Mouse (Mus musculus): Measurements from ENCODE around the gene Gm20547.
"Not testable (repeated sequence)": the region's sequence is repeated elsewhere in the genome, so short reads cannot be mapped to it uniquely, and the experiment has no call there.

Gm20547 gene

GRCm38 (mm10) chr17:34849722-34850516 is 31.9 kb downstream of the Gm20547 start, which contains the start of the genes Skiv2l and Nelfe:
Skiv2l (minus strand) TSS chr17:34850210.
Nelfe (plus strand) TSS chr17:34850391.
- peak; percentile 96 to 97 for DNase-seq

DNA sequence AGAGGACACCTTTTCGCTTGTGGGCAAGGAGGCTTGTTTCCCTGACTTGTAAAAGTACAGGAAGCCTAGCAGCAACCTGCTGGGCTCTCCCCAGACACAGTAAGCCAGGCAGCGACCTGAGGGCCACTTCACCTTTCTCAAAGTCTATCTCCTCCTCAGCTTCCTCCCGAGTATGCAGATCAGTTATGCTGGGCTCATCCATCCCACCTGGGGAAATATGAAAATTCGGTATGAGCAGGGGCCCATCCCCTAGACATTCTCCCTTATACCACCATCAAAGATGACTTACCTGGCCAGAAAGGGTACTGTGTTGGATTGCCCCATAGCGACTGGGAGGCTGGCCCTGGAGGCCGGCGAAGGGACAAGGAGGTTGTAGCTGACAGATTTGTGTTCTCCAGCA is 34.2 kb downstream of the Gm20547 start:
- DNase-seq = no peak

GRCm38 (mm10) chr17:34847192-34847591 is 34.6 kb downstream of the Gm20547 start:
- no peak for DNase-seq

DNA sequence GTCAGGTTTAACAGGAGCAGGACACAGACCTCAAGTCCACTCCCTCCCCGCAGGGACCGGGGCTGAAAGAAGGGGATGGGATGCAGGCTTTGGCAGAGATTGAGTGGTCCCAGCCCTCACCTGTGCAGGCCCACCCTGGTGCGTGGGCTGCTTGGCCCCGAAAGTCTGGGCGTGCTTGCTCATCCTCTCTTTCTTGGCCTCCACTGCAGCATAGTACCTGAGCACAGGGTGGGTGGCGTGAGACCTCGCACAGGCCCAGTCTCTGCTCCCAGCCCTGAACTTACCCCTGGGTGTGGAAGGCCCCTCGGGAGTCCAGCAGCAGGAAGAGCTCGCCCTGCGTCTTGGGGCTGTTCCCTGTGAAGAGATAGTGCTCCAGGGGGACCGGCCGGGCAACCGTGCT is 37.0 kb downstream of the Gm20547 start:
- DNase-seq = no peak

GRCm38 (mm10) chr17:34840736-34841307 is 41.0 kb downstream of the Gm20547 start:
- no peak for DNase-seq

- DNase-seq = no peak
Observed at GRCm38 (mm10) chr17:34838785-34839184, 43.1 kb downstream of the Gm20547 start.

DNA sequence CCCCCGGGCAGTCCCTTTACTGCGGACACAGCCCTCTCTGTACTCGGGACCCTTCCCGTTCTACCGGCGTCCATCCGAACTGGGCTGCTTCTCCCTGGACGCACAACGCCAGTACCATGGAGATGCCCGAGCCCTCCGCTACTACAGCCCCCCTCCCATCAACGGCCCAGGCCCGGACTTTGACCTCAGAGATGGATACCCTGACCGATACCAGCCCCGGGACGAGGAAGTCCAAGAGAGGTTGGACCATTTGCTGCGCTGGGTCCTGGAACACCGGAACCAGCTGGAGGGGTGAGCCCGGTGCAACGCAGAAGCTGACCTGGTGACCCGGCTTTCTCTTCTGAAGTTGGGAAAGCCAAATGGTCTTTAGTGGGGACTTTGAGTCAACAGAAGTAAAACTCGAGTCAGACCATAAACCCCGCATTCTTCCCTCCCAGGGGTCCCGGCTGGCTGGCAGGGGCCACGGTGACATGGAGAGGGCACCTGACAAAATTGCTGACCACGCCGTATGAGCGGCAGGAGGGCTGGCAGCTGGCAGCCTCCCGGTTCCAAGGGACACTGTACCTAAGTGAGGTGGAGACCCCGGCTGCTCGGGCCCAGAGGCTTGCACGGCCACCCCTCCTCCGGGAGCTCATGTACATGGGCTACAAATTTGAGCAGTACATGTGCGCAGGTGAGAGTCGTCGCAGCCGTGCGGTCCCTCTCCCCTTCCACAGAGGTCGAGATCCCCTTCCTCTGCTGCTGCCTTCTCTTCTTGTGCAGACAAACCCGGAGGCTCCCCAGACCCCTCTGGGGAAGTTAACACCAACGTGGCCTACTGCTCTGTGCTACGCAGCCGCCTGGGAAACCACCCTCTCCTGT is 44.1 kb downstream of the Gm20547 start:
- peak in 1 of 2 experiments; percentile 45 for DNase-seq

DNA sequence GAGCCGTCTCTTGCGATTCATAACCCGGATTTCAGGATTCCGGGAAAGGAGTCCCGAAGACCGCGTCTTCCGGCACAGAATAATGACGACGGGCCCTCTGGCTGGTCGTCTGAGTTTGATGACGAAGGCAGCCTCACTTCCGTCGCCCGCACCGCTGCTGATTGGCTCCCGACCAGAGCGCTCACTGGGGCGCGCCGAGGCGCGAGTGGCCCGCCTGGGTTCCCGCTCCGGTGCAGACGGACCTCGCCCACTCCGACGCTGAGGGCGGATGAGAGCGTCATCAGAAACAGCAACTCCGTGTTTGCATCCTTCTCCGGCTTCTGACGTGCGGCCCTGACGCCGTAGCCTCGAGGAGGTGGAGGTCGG is 45.0 kb downstream of the Gm20547 start, which contains the start of the genes Stk19 and Dxo:
TSS of gene Stk19 (minus strand) at position 90 of the 366 bp plus-strand sequence.
TSS of gene Dxo (plus strand) at position 164 of the 366 bp plus-strand sequence.
- peak; percentile 95 for DNase-seq

GRCm38 (mm10) chr17:34836155-34836855 is 45.5 kb downstream of the Gm20547 start:
- DNase-seq = no peak

DNA sequence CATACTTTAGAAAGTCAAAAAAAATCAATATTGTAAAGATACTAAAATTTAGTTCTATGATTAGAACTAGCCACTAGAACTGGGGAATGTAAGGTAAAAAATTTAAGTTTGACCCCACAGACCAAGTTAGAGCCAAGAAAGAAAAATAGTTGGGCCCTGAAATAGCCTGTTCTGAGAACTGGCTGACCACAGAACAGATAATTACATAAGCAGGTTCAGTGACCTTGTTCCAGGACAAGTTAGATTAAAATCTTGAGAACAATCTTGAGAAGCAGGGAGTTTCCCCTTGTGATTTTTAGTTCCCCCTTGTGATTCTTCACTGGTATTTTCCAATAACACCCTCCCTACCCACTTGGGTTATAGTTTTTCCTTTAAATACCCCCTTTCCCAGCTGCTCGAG is 51.1 kb downstream of the Gm20547 start:
- DNase-seq = not testable (repeated sequence)

DNA sequence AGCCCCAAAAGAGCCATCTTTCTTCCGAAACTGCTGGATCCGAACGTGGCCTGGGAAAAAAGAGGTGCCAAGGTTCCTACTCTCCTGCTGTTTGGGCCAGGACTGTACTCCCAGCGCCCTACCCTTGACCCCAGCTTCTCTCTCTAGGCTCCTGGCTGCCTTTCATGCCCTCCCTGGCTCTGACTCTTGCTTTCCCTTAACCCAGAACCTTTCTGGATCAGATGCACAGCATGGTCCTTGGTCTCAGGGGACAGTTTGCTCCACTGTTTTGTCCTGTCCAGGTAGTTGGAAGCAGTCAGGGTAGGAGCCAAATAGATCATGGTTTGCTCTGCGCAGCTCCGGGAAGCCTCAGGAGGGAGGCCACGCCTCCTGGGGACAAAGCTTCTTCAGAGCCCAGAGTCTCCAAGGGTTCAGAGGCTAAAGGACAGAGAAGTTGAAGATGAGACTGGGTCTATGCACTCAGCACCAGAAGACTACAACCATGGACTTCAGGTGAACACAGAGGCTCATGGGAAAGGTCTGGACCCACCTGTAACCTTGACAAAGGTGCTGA is 66.9 kb downstream of the Gm20547 start:
- peak in 1 of 2 experiments; percentile 32 for DNase-seq

GRCm38 (mm10) chr17:34813747-34814146 is 68.1 kb downstream of the Gm20547 start:
- peak in 1 of 2 experiments; percentile 32 for DNase-seq

GRCm38 (mm10) chr17:34811275-34811674 is 70.6 kb downstream of the Gm20547 start:
- DNase-seq = no peak

DNA sequence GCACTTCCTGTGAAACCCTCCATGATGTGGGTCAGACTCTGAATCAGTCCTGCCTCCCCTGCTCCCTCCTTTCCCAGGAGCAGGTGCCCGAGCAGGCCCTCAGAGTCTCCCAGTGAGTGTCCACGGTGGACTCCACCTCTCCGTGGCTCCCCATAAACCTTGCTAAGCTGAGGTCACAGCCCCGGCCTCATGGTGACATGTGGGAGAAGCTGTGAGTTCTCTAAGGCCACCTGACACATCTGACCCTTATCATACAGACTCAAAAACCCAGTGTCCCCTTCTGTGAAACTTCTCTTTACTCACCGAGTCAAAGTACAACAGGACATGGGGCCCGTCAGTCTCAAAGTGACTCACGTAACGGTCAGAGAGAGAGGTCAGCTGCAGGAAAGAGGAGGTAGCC is 71.0 kb downstream of the Gm20547 start:
- DNase-seq = not testable (repeated sequence)

DNA sequence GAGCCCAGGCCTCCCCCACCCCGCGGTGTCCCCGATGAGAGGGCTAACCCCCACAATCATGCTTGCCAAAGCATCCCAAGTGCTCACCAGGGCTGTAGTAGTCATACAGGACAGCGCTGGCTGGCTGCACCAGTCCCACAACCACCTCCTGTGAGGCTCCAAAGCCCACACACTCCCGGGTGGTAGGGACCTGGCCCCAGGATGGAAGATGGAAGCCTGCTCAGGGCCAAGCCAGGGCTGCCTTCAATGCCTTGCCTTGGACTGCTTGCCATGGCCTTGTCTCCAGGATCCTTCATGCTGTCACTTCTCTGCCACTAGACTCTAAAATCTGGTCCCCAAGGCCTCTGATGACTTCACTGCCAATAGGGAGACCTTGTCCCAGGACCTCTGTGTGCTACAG is 71.4 kb downstream of the Gm20547 start:
- DNase-seq = not testable (repeated sequence)

DNA sequence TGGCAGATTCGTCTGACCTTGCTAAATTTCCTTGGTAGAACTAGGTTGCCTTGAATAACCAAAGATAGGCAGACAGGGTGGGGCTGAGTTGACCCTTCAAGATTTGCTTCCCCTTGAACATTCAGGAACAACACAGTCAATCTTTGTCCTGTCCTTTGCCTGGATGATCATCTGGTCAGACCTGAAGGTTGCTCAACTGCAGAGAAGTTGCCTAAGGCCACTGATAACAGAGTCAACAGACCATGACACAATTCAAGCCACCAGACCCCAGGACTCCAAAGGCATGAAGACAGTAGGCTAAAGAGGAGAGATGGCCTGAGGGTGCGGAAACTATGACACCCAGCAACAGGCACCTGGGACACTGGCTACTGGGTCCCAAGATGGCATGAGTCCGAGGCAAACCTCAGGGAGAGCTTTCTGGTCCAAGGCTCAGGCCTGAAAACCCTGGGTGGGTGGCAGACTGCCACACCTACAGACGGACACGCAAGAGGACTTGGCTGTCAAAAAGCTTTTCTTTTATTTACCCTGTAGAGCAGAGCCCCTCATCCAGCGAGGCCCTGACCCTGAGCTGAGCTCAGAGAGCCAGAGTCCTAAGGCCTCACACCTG is 73.1 kb downstream of the Gm20547 start:
- DNase-seq = no peak

- no peak for DNase-seq
Observed at GRCm38 (mm10) chr17:34807176-34807575, 74.7 kb downstream of the Gm20547 start.

Data from kidney, adult 8-10 months (tissue).